Mouse (Mus musculus) small intestine, adult 2 months (tissue): ENCODE results near the gene Klhl26. TPM values are rescaled to one million over a fixed set of nuclear protein-coding genes. Genes with fewer than 3 reads are reported as not detected.

Experiments
- H3K27ac ChIP-seq: fragments of 200-500 bp; 2 replicates; pipeline ENCODE4 v1.5.1; 2012; ENCODE audit warnings: low read depth, low read length, control low read depth, inconsistent platforms; ENCODE audit not compliant: insufficient read depth
- H3K27me3 ChIP-seq: fragments of 200-500 bp; 2 replicates; pipeline ENCODE4 v1.6.1; 2012; ENCODE audit warnings: mild to moderate bottlenecking, moderate library complexity, low read length, inconsistent platforms; ENCODE audit not compliant: control insufficient read depth, insufficient read depth
- H3K36me3 ChIP-seq: fragments of 200-500 bp; 2 replicates; pipeline ENCODE4 v1.6.1; 2012; ENCODE audit warnings: mild to moderate bottlenecking, low read length, control low read depth, inconsistent platforms; ENCODE audit not compliant: control insufficient read depth, insufficient read depth
- H3K4me1 ChIP-seq: fragments of 200-500 bp; 2 replicates; pipeline ENCODE4 v1.6.1; 2012; ENCODE audit warnings: low read length, inconsistent platforms, mixed read lengths; ENCODE audit not compliant: control insufficient read depth, insufficient read depth, insufficient read length
- H3K4me3 ChIP-seq: fragments of 200-500 bp; 2 replicates; pipeline ENCODE4 v1.5.1; 2012; ENCODE audit warnings: low read depth, mild to moderate bottlenecking, control low read depth, inconsistent platforms, low read length, moderate library complexity
- CTCF ChIP-seq: fragments of 200-500 bp; IDR thresholded peaks from 2 replicates; pipeline ENCODE4 v1.5.1; 2012; ENCODE audit warnings: low read depth, mild to moderate bottlenecking, control low read depth, inconsistent platforms, low read length, moderate library complexity, mixed read lengths; ENCODE audit not compliant: insufficient replicate concordance, insufficient read length; ENCODE audit errors: extremely low read depth
- POLR2A ChIP-seq: fragments of 200-500 bp; IDR thresholded peaks from 2 replicates; pipeline ENCODE4 v1.6.1; 2012; ENCODE audit warnings: low read depth, mild to moderate bottlenecking, control low read depth, inconsistent platforms, low read length, moderate library complexity
- WGBS: fragments of 180-500 bp; shearing (Covaris S2); methylation state at CpG from one replicate; pipeline ENCODE4 v1.1.7; 2018; 5-methylcytosine and 5-hydroxymethylcytosine counted together
- polyA plus RNA-seq: library from polyadenylated mRNA; depleted of rRNA; stranded (reverse); fragments of >200 nt; gene quantifications from 2 replicates; pipeline ENCODE4 v1.2.3, GENCODE M21; 2012

The Klhl26 gene
- polyA plus RNA-seq, 1 experiment = 30.8 TPM

GRCm38 (mm10) chr8:70486941-70487520, 10.3 kb upstream of the Klhl26 start, which contains the start of gene Tmem59l:
Gene Tmem59l (minus strand): TSS chr8:70487358.
- WGBS = 10% methylated on average over 33 of the region's 33 CpGs
- Histone ChIP-seq H3K4me3 (peak within 1 kb of the TSS; percentile 37), H3K27ac (no peak within 1 kb of the TSS), H3K36me3 (no peaks in the 10 kb centered on the region), H3K27me3 (peaks cover 66% of the 10 kb centered on the region), H3K4me1 (peaks cover 8% of the 10 kb centered on the region)
- TF ChIP-seq CTCF (no peak), POLR2A (no peak)

- no peaks in the 10 kb centered on the region for H3K36me3 ChIP-seq
- peaks cover 58% of the 10 kb centered on the region for H3K27me3 ChIP-seq
- H3K4me1 ChIP-seq = peaks cover 14% of the 10 kb centered on the region
- TF ChIP-seq CTCF = no peak
- TF ChIP-seq POLR2A = no peak
- H3K4me3 ChIP-seq = no peak overlapping the region
- 69% methylated on average over 7 of the region's 7 CpGs for WGBS
- H3K27ac ChIP-seq = no peak overlapping the region
These were observed 9.5 kb upstream of the Klhl26 start for GRCm38 (mm10) chr8:70486191-70486681.

GRCm38 (mm10) chr8:70482943-70483342, 6.2 kb upstream of the Klhl26 start:
- no peak for TF ChIP-seq POLR2A
- no peak for TF ChIP-seq CTCF
- Histone ChIP-seq H3K4me3 (no peak overlapping the region), H3K4me1 (peaks cover 10% of the 10 kb centered on the region; the same call in 1 of the 2 replicates), H3K36me3 (no peaks in the 10 kb centered on the region), H3K27me3 (peaks cover 25% of the 10 kb centered on the region), H3K27ac (no peak overlapping the region)
- 72% methylated on average over 2 of the region's 2 CpGs for WGBS

GRCm38 (mm10) chr8:70481908-70482307, 5.1 kb upstream of the Klhl26 start:
- no peaks in the 10 kb centered on the region for H3K36me3 ChIP-seq
- peaks cover 11% of the 10 kb centered on the region; the same call in 1 of the 2 replicates for H3K4me1 ChIP-seq
- no peak overlapping the region for H3K27ac ChIP-seq
- no peak for TF ChIP-seq POLR2A
- no peak for TF ChIP-seq CTCF
- H3K27me3 ChIP-seq = peaks cover 18% of the 10 kb centered on the region; the same call in 1 of the 2 replicates
- no peak overlapping the region for H3K4me3 ChIP-seq
- 48% methylated on average over 3 of the region's 3 CpGs for WGBS

- Histone ChIP-seq H3K36me3 (no peaks in the 10 kb centered on the region), H3K4me3 (peak overlapping the region; percentile 90), H3K27ac (peak overlapping the region; percentile 40), H3K4me1 (peaks cover 21% of the 10 kb centered on the region; the same call in 1 of the 2 replicates), H3K27me3 (no peaks in the 10 kb centered on the region)
- 5% methylated on average over 21 of the region's 21 CpGs for WGBS
- no peak for TF ChIP-seq POLR2A
- peak; percentile 17; the same call in 1 of the 2 replicates for TF ChIP-seq CTCF
These were observed 658 bp upstream of the Klhl26 start for GRCm38 (mm10) chr8:70477269-70477982.

GRCm38 (mm10) chr8:70471856-70472255, 4.9 kb downstream of the Klhl26 start:
- WGBS = 93% methylated on average over 7 of the region's 7 CpGs
- H3K27ac ChIP-seq = no peak overlapping the region
- no peak for TF ChIP-seq POLR2A
- no peak for TF ChIP-seq CTCF
- H3K27me3 ChIP-seq = no peaks in the 10 kb centered on the region
- H3K4me1 ChIP-seq = peaks cover 15% of the 10 kb centered on the region; the same call in 1 of the 2 replicates
- H3K36me3 ChIP-seq = no peaks in the 10 kb centered on the region
- H3K4me3 ChIP-seq = no peak overlapping the region

GRCm38 (mm10) chr8:70469938-70470337, 6.8 kb downstream of the Klhl26 start:
- TF ChIP-seq CTCF = no peak
- 73% methylated on average over 2 of the region's 2 CpGs for WGBS
- Histone ChIP-seq H3K4me3 (no peak overlapping the region), H3K36me3 (no peaks in the 10 kb centered on the region; the same call in 1 of the 2 replicates), H3K27ac (peak overlapping the region; percentile 28), H3K4me1 (peaks cover 5% of the 10 kb centered on the region; the same call in 1 of the 2 replicates), H3K27me3 (no peaks in the 10 kb centered on the region)
